Comparison of ENCODE assay signal across 10 mouse cellular contexts in genomic region chr19:40637091-40637490, GRCm38 (mm10). TPM values are rescaled to one million over a fixed set of nuclear protein-coding genes. Genes with fewer than 3 reads are reported as not detected.
DNase-seq lines count a peak whose midpoint lies in the region; ATAC-seq and TF ChIP-seq lines count a peak whose summit lies in the region.
"Had no signal": no experiment of that assay in that cellular context is flagged by ENCODE, and none has a peak within 500 bp of the region (broad histone marks: within the 10 kb centered on the region; RNA-seq: fewer than 3 reads in every experiment).

No protein-coding gene starts in this region.

- DNase-seq in lung, adult 18-20 months, result peak; percentile 57 to 74
- no peak for DNase-seq in lung, adult 2 months
- no peak for DNase-seq in heart, postnatal 0 days (ENCODE audit: low spot score)
- peak; percentile 23 for DNase-seq in liver, embryonic 13.5 days
- no peak for DNase-seq in spleen, postnatal 10 days (ENCODE audit: low spot score in 2 of 2)
- DNase-seq in layer of hippocampus, adult 11-12 months (ENCODE audit: low spot score), result no peak

- WGBS in lung, adult 2 months, result 23% methylated on average over 4 of the region's 4 CpGs
- WGBS in heart, postnatal 0 days, result 36% methylated on average over 4 of the region's 4 CpGs
- WGBS in liver, embryonic 13.5 days (ENCODE audit: insufficient replicate concordance), result 7% methylated on average over 4 of the region's 4 CpGs
- 60% methylated on average over 4 of the region's 4 CpGs for WGBS in forebrain, embryonic 13.5 days
- 58% methylated on average over 4 of the region's 4 CpGs for WGBS in hindbrain, embryonic 12.5 days

- peak overlapping the region; percentile 68 for H3K27ac ChIP-seq in heart, postnatal 0 days (ENCODE audit: low read depth)
- no peak overlapping the region for H3K27ac ChIP-seq in liver, embryonic 13.5 days
- no peak overlapping the region for H3K27ac ChIP-seq in forebrain, embryonic 13.5 days
- H3K27ac ChIP-seq in hindbrain, embryonic 12.5 days, result no peak overlapping the region
- H3K27ac ChIP-seq: limb, embryonic 10.5 days; neural tube, embryonic 12.5 days had no signal

- peak; percentile 74 for ATAC-seq in heart, postnatal 0 days (ENCODE audit: insufficient read depth, low read depth)
- ATAC-seq in liver, embryonic 13.5 days (ENCODE audit: low read depth), result peak; percentile 77
- no peak for ATAC-seq in forebrain, embryonic 13.5 days
- no peak for ATAC-seq in hindbrain, embryonic 12.5 days (ENCODE audit: low FRiP score)

- H3K36me3 ChIP-seq in heart, postnatal 0 days (replicated peaks; ENCODE audit: control insufficient read depth, insufficient read depth, low read length), result no peaks in the 10 kb centered on the region
- H3K36me3 ChIP-seq in liver, embryonic 13.5 days, result no peaks in the 10 kb centered on the region
- H3K36me3 ChIP-seq in forebrain, embryonic 13.5 days (ENCODE audit: poor library complexity, severe bottlenecking), result no peaks in the 10 kb centered on the region
- H3K36me3 ChIP-seq in hindbrain, embryonic 12.5 days, result no peaks in the 10 kb centered on the region
- H3K36me3 ChIP-seq: limb, embryonic 10.5 days; neural tube, embryonic 12.5 days had no signal

- TF ChIP-seq CTCF in lung, adult 2 months (IDR thresholded peaks at IDR 0.05; ENCODE audit: insufficient read depth, low read length), result no peak
- TF ChIP-seq CTCF in heart, postnatal 0 days (IDR thresholded peaks at IDR 0.05; ENCODE audit: low read depth), result no peak

- no peak overlapping the region for H3K4me3 ChIP-seq in lung, adult 2 months (replicated peaks; ENCODE audit: extremely low read depth, low read depth, low read length)
- H3K4me3 ChIP-seq in heart, postnatal 0 days (ENCODE audit: low read depth, low read length), result no peak overlapping the region
- no peak overlapping the region for H3K4me3 ChIP-seq in liver, embryonic 13.5 days (replicated peaks)
- H3K4me3 ChIP-seq in forebrain, embryonic 13.5 days, result no peak overlapping the region
- no peak overlapping the region for H3K4me3 ChIP-seq in hindbrain, embryonic 12.5 days
- H3K4me3 ChIP-seq: limb, embryonic 10.5 days; neural tube, embryonic 12.5 days had no signal

- no peaks in the 10 kb centered on the region for H3K27me3 ChIP-seq in heart, postnatal 0 days (ENCODE audit: control insufficient read depth, insufficient read depth, low read length)
- H3K27me3 ChIP-seq in liver, embryonic 13.5 days, result no peaks in the 10 kb centered on the region
- H3K27me3 ChIP-seq in forebrain, embryonic 13.5 days, result no peaks in the 10 kb centered on the region
- H3K27me3 ChIP-seq in hindbrain, embryonic 12.5 days, result no peaks in the 10 kb centered on the region
- H3K27me3 ChIP-seq: neural tube, embryonic 12.5 days had no signal

- H3K4me2 ChIP-seq in heart, postnatal 0 days (ENCODE audit: low read depth, low read length), result no peak overlapping the region
- H3K4me2 ChIP-seq in liver, embryonic 13.5 days, result no peak overlapping the region
- H3K4me2 ChIP-seq in forebrain, embryonic 13.5 days, result no peak overlapping the region
- no peak overlapping the region for H3K4me2 ChIP-seq in hindbrain, embryonic 12.5 days (replicated peaks)
- H3K4me2 ChIP-seq: neural tube, embryonic 12.5 days had no signal

- no peak overlapping the region for H3K9ac ChIP-seq in heart, postnatal 0 days (replicated peaks; ENCODE audit: low read depth, low read length)
- no peak overlapping the region for H3K9ac ChIP-seq in liver, embryonic 13.5 days
- no peak overlapping the region for H3K9ac ChIP-seq in forebrain, embryonic 13.5 days
- H3K9ac ChIP-seq in hindbrain, embryonic 12.5 days, result no peak overlapping the region
- H3K9ac ChIP-seq: neural tube, embryonic 12.5 days had no signal

- no peak for TF ChIP-seq POLR2A in lung, adult 2 months (IDR thresholded peaks at IDR 0.05; ENCODE audit: borderline replicate concordance, extremely low read depth, low read depth, low read length)

- peaks cover 5% of the 10 kb centered on the region; the same call in 1 of the 2 replicates for H3K4me1 ChIP-seq in lung, adult 2 months (ENCODE audit: control insufficient read depth, insufficient read depth, low read length)
- H3K4me1 ChIP-seq in heart, postnatal 0 days (ENCODE audit: control insufficient read depth, insufficient read depth), result no peaks in the 10 kb centered on the region
- H3K4me1 ChIP-seq in liver, embryonic 13.5 days (replicated peaks), result peaks cover 11% of the 10 kb centered on the region
- H3K4me1 ChIP-seq in forebrain, embryonic 13.5 days, result no peaks in the 10 kb centered on the region
- no peaks in the 10 kb centered on the region for H3K4me1 ChIP-seq in hindbrain, embryonic 12.5 days
- H3K4me1 ChIP-seq: limb, embryonic 10.5 days; neural tube, embryonic 12.5 days had no signal

- no peaks in the 10 kb centered on the region for H3K9me3 ChIP-seq in heart, postnatal 0 days (replicated peaks; ENCODE audit: control insufficient read depth, low read length)
- H3K9me3 ChIP-seq in liver, embryonic 13.5 days (replicated peaks), result no peaks in the 10 kb centered on the region
- no peaks in the 10 kb centered on the region for H3K9me3 ChIP-seq in forebrain, embryonic 13.5 days (replicated peaks)
- H3K9me3 ChIP-seq in hindbrain, embryonic 12.5 days (replicated peaks), result no peaks in the 10 kb centered on the region
- H3K9me3 ChIP-seq: limb, embryonic 10.5 days; neural tube, embryonic 12.5 days had no signal

- TF ChIP-seq EP300 in heart, postnatal 0 days (IDR thresholded peaks at IDR 0.05; ENCODE audit: low read depth), result peak; percentile 62; the same call in 1 of the 2 replicates

RNA-seq across cellular contexts. Expression of gene Entpd1, which starts 24.9 kb away (rescaled TPM):
- polyA plus RNA-seq in lung, adult 2 months (2012; rRNA removed), result 28.7 and 41.2 TPM in 2 replicates
- total RNA-seq in heart, postnatal 0 days (2014; rRNA removed; ENCODE audit: low replicate concordance), result 18.5 and 31.7 TPM in 2 replicates
- 9.2 and 10.3 TPM in 2 replicates for polyA plus RNA-seq in heart, postnatal 0 days (2015; fragmentation: Nextera tagmentation; extraction: Ambion mirVana)
- polyA plus RNA-seq in liver, embryonic 13.5 days (2015; fragmentation: Nextera tagmentation; extraction: Ambion mirVana), result 2.6 and 3.3 TPM in 2 replicates
- polyA plus RNA-seq in forebrain, embryonic 13.5 days (2015; fragmentation: Nextera tagmentation; extraction: Ambion mirVana), result 8.8 and 12.4 TPM in 2 replicates
- 9.8 and 10.4 TPM in 2 replicates for polyA plus RNA-seq in hindbrain, embryonic 12.5 days (2016; fragmentation: Nextera tagmentation; extraction: Ambion mirVana)

RNA-seq across cellular contexts. Expression of gene Tctn3, which starts 25.1 kb away (rescaled TPM):
- 12.1 and 12.8 TPM in 2 replicates for polyA plus RNA-seq in lung, adult 2 months (2012; rRNA removed)
- 10.7 and 16.2 TPM in 2 replicates for total RNA-seq in heart, postnatal 0 days (2014; rRNA removed; ENCODE audit: low replicate concordance)
- polyA plus RNA-seq in heart, postnatal 0 days (2015; fragmentation: Nextera tagmentation; extraction: Ambion mirVana), result 6.7 and 7.0 TPM in 2 replicates
- polyA plus RNA-seq in liver, embryonic 13.5 days (2015; fragmentation: Nextera tagmentation; extraction: Ambion mirVana), result 1.9 and 2.6 TPM in 2 replicates
- polyA plus RNA-seq in forebrain, embryonic 13.5 days (2015; fragmentation: Nextera tagmentation; extraction: Ambion mirVana), result 11.6 and 12.7 TPM in 2 replicates
- 12.5 and 16.0 TPM in 2 replicates for polyA plus RNA-seq in hindbrain, embryonic 12.5 days (2016; fragmentation: Nextera tagmentation; extraction: Ambion mirVana)

RNA-seq across cellular contexts. Expression of gene Aldh18a1, which starts 48.8 kb away (rescaled TPM):
- 9.0 and 13.3 TPM in 2 replicates for polyA plus RNA-seq in lung, adult 2 months (2012; rRNA removed)
- 41.3 and 42.8 TPM in 2 replicates for total RNA-seq in heart, postnatal 0 days (2014; rRNA removed; ENCODE audit: low replicate concordance)
- 20.6 and 20.9 TPM in 2 replicates for polyA plus RNA-seq in heart, postnatal 0 days (2015; fragmentation: Nextera tagmentation; extraction: Ambion mirVana)
- 42.9 and 51.0 TPM in 2 replicates for polyA plus RNA-seq in liver, embryonic 13.5 days (2015; fragmentation: Nextera tagmentation; extraction: Ambion mirVana)
- polyA plus RNA-seq in forebrain, embryonic 13.5 days (2015; fragmentation: Nextera tagmentation; extraction: Ambion mirVana), result 81.4 and 87.0 TPM in 2 replicates
- polyA plus RNA-seq in hindbrain, embryonic 12.5 days (2016; fragmentation: Nextera tagmentation; extraction: Ambion mirVana), result 80.2 and 82.3 TPM in 2 replicates

Comparison
In these comparisons a context has a peak if more than half of its experiments do, and no peak if none do; other contexts are left out.
1. DNase-seq: peak in lung, adult 18-20 months (2 of 2) and liver, embryonic 13.5 days (single experiment); none in lung, adult 2 months (single experiment), heart, postnatal 0 days (single experiment), spleen, postnatal 10 days (0 of 2) and layer of hippocampus, adult 11-12 months (single experiment).
2. ATAC-seq: peak in heart, postnatal 0 days (single experiment) and liver, embryonic 13.5 days (single experiment); none in forebrain, embryonic 13.5 days (single experiment) and hindbrain, embryonic 12.5 days (single experiment).